Mouse (Mus musculus) liver, adult 2 months (tissue): ENCODE measurements around the gene Dnmt3a.

Experiments used
- CTCF ChIP-seq: fragments of 200-500 bp; IDR thresholded peaks from 2 replicates; pipeline ENCODE4 v1.5.1; 2011; ENCODE audit warnings: low read depth, low read length, control low read depth
- POLR2A ChIP-seq: fragments of 200-500 bp; IDR thresholded peaks from 2 replicates; pipeline ENCODE4 v1.6.1; 2011; ENCODE audit warnings: low read length, control low read depth; ENCODE audit not compliant: insufficient read depth; ENCODE audit errors: extremely low read depth

- TF ChIP-seq CTCF (no peak), POLR2A (no peak)
These were observed 52.9 kb downstream of the Dnmt3a start for GRCm38 (mm10) chr12:3858754-3859153.
